Mouse (Mus musculus): ENCODE measurements at regions not wholly inside any gene's neighbourhood (a gene's known extent, or its start where the extent isn't known, plus 50 kb on each side); places are given as distances from the start of the nearest gene placed in this dataset.

DNA sequence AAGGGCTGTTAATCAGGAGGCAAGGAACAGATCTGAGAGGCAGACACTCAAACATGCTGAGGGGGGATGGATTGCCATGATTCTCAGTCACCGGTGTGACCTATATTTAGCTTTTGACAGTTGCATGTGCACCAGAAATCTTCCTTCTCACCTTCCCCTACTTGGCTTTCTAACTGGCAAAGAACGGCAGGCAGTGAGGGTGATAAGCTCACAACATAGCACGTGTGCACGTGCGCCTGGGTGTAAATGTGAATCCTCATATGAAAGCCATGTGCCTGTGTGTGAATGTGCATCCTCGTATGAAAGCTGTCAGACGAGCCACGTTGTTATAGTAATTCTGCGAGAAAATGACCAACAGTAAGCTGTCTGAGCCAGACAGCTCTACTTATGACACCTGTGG is 200.3 kb downstream of the Rap2a start:
- ATAC-seq (replicated peaks; ENCODE audit: low FRiP score), result no peak
- WGBS, result 86% methylated on average over 9 of the region's 9 CpGs

DNA sequence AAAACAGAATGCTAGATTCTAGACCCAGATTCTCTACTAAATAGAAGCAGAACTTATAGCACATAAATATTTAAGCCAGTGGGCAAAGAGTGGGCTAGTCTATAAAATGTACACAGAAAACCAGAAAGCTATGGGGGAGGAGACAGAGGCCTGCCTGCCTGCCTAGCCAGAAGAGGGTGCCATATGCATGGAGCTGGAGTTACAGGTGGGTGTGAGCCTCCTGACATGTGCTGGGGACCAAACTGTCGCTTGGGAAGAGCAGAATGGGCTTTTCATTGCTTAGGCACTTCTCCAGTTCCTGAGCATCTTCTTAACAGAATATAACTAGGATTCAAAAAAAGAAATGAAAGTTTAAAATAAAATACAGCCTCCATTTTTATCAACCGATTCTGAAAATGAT is 200.8 kb downstream of the Rap2a start:
- H3K4me2 ChIP-seq, result no peak overlapping the region
- H3K4me3 ChIP-seq (replicated peaks), result no peak overlapping the region
- H3K27me3 ChIP-seq, result no peaks in the 10 kb centered on the region
- H3K27ac ChIP-seq, result no peak overlapping the region
- H3K9ac ChIP-seq, result no peak overlapping the region
- no peaks in the 10 kb centered on the region for H3K36me3 ChIP-seq
- ATAC-seq (replicated peaks; ENCODE audit: low FRiP score), result no peak
- 69% methylated on average over 2 of the region's 2 CpGs for WGBS
- no peaks in the 10 kb centered on the region for H3K9me3 ChIP-seq (replicated peaks)
- no peaks in the 10 kb centered on the region for H3K4me1 ChIP-seq

More for the DNA sequence above, 200.3 kb downstream of the Rap2a start:
- H3K27me3 ChIP-seq, result no peaks in the 10 kb centered on the region
- no peak overlapping the region for H3K4me2 ChIP-seq
- H3K9me3 ChIP-seq (replicated peaks), result no peaks in the 10 kb centered on the region
- no peak overlapping the region for H3K9ac ChIP-seq
- no peaks in the 10 kb centered on the region for H3K4me1 ChIP-seq
- H3K27ac ChIP-seq, result no peak overlapping the region
- H3K4me3 ChIP-seq (replicated peaks), result no peak overlapping the region
- no peaks in the 10 kb centered on the region for H3K36me3 ChIP-seq

DNA sequence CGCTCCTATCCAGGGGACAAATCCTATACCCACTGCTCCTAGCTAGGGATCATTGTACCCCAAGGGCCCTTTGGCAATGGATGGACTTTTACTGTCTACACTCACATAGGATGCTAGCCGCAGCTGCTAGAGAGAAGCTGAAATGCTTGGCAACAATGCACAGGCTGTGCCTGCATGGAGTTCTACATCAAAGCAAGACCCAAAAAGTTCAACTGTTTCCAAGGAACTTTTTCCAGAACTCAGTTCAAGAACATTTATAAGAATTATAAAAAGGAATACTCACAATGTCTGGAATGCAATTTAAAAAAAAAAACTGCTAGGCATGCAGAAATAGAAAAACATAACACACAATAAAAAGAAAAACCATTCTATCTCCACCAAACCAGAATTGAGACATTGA is 202.0 kb downstream of the Rap2a start:
- WGBS, result 97% methylated on average over 2 of the region's 2 CpGs
- 0 out of 2 replicates have a peak overlapping the region, but pooled peaks have one; percentile 37 for H3K27ac ChIP-seq
- no peaks in the 10 kb centered on the region for H3K27me3 ChIP-seq
- no peak overlapping the region for H3K4me2 ChIP-seq
- no peak overlapping the region for H3K4me3 ChIP-seq (replicated peaks)
- no peaks in the 10 kb centered on the region for H3K36me3 ChIP-seq
- no peaks in the 10 kb centered on the region for H3K4me1 ChIP-seq
- H3K9ac ChIP-seq, result no peak overlapping the region
- ATAC-seq (replicated peaks; ENCODE audit: low FRiP score), result no peak
- no peaks in the 10 kb centered on the region for H3K9me3 ChIP-seq (replicated peaks)

DNA sequence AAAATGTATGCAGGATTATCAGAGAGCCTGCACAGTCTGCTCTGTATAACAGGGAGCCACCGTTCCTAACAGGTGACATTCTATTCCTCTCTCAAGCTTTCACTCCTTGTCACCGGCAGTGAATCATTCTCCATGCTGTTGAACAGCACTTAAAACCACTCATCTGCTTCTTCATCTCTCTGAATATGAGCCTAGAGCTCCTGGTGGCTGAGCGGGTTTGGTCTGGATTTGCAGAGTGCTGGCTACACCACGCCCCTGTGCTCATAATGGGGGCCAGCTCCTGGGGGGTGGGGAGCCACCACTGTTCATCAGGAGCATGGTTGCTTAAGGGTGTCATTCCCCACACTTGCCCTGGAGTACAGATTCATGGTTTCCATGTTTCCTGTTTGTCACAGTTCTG is 207.0 kb downstream of the Rap2a start:
- Histone ChIP-seq H3K27me3 (no peaks in the 10 kb centered on the region), H3K4me2 (no peak overlapping the region), H3K27ac (no peak overlapping the region), H3K4me1 (no peaks in the 10 kb centered on the region), H3K9me3 (replicated peaks) (no peaks in the 10 kb centered on the region), H3K4me3 (replicated peaks) (no peak overlapping the region), H3K9ac (no peak overlapping the region), H3K36me3 (no peaks in the 10 kb centered on the region)
- ATAC-seq (replicated peaks; ENCODE audit: low FRiP score), result no peak
- 46% methylated on average over 4 of the region's 4 CpGs for WGBS

DNA sequence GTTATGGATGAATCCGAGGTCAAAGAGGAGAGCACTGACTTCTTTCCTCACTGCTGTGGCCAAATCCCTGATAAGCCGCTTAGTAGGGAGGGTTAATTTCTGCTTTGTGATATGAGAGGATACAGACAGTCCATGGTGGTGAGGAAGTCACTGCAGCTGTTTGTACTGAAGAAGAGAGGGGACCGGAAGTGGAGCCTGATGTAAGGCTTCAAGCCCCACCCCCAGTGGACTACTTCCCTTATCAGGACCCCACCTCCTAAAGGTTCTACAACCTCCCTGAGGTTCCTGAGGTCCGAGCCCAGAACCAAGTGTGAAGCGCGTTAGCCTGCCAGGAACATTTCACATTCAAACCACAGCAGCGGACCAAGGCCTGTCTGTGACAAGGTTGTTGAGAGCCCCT is 207.6 kb downstream of the Rap2a start:
- ATAC-seq (replicated peaks; ENCODE audit: low FRiP score), result no peak
- WGBS, result 87% methylated on average over 7 of the region's 7 CpGs
- Histone ChIP-seq H3K9ac (no peak overlapping the region), H3K36me3 (no peaks in the 10 kb centered on the region), H3K9me3 (replicated peaks) (no peaks in the 10 kb centered on the region), H3K4me3 (replicated peaks) (no peak overlapping the region), H3K4me1 (no peaks in the 10 kb centered on the region), H3K27ac (no peak overlapping the region), H3K27me3 (no peaks in the 10 kb centered on the region), H3K4me2 (no peak overlapping the region)

DNA sequence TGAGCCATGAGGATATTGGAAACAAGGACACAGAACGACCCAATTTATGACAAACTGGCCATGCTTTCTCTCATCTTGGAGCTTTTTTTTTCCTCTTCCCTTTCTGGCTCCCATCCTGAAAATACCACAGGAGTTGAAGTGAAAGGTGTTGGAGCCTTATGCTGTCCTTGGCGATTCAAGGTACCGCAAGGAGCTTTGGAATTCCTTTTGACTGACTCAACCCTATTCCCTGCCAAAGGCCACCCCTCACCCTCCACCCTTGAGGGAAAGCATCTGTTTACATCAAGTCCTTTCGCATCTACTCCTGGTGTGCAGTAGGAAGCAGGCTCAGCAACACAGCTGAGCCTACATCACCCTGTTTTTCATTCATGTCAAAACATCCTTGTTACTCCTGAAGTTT is 208.5 kb downstream of the Rap2a start:
- H3K27me3 ChIP-seq, result no peaks in the 10 kb centered on the region
- WGBS, result 79% methylated on average over 4 of the region's 4 CpGs
- H3K9ac ChIP-seq, result no peak overlapping the region
- no peak overlapping the region for H3K4me3 ChIP-seq (replicated peaks)
- H3K4me2 ChIP-seq, result no peak overlapping the region
- no peaks in the 10 kb centered on the region for H3K9me3 ChIP-seq (replicated peaks)
- ATAC-seq (replicated peaks; ENCODE audit: low FRiP score), result no peak
- H3K27ac ChIP-seq, result no peak overlapping the region
- H3K4me1 ChIP-seq, result no peaks in the 10 kb centered on the region
- H3K36me3 ChIP-seq, result no peaks in the 10 kb centered on the region

DNA sequence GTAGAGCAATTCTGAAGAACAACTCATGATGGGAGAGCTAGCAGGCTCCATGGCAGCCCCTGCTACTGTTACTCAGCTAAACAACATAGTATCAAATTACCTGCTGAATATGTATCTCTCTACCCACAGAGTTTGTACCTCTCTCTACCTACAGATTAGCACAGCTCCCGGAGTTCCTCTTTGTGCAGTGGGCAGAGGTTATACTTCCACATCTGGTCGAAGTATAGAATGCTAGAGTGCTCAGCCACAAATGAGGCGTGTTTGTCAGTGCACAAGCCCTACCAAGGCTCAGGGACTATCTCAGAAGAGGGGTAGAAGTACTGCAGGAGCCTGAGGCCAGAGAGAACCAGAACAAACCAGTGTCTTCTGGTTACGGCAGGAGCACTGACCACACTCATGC is 211.6 kb upstream of the Ipo5 start:
- no peaks in the 10 kb centered on the region for H3K27me3 ChIP-seq
- no peak for ATAC-seq (replicated peaks; ENCODE audit: low FRiP score)
- no peak overlapping the region for H3K4me3 ChIP-seq (replicated peaks)
- H3K27ac ChIP-seq, result no peak overlapping the region
- peaks cover 4% of the 10 kb centered on the region; the same call in 1 of the 2 replicates for H3K4me1 ChIP-seq
- H3K9ac ChIP-seq, result no peak overlapping the region
- WGBS, result 75% methylated on average over 4 of the region's 4 CpGs
- H3K36me3 ChIP-seq, result no peaks in the 10 kb centered on the region
- no peak overlapping the region for H3K4me2 ChIP-seq
- no peaks in the 10 kb centered on the region for H3K9me3 ChIP-seq (replicated peaks)

DNA sequence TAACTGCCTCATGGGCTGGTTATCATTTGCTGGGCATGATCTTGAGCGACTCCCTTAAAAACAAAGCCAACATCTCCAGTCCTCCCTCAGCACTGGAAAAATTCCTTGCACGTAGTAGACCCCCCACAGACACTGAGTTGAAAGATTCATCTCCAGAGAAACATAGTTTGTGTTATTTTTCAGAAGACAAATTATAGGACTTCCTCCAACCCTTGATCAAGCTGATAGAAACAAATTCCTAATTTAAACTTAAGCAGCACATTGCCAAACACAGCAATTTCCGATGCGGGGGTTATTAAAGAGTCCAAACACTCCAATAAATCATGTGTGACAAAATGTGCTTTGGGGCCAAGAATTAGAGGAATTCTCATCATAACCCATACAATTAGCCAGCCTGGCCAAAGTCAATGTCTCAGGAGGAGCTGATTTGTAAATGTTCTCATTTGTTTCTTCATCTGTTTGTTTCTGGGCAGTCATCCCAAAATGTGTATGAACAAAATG is 205.7 kb upstream of the Ipo5 start:
- ATAC-seq (replicated peaks; ENCODE audit: low FRiP score), result peak; percentile 75
- H3K9ac ChIP-seq, result no peak overlapping the region
- 49% methylated on average over 4 of the region's 4 CpGs for WGBS

DNA sequence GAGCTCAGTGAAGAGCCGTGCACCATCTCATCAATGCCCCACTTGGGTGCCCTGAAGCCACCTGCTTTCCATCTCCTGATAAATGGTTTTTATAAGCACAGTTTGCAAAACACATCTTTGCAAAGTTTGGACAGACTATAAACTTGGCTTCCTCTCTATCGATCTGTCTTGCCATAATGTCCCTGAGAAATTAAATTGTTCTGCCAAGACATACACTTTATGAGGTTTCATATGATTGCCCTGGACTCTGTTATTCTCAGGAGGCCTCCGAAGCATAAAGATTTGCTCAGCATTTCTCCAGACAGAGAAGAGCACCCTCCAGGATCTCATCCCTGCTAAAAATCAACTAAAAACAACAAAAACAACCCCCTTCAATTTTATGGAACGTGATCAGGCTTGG is 200.2 kb upstream of the Ipo5 start:
- ATAC-seq (replicated peaks; ENCODE audit: low FRiP score), result no peak
- H3K4me1 ChIP-seq, result 0 out of 2 replicates have a peak, but pooled peaks cover 4% of the 10 kb centered on the region
- no peak overlapping the region for H3K4me2 ChIP-seq
- no peak overlapping the region for H3K27ac ChIP-seq
- whole genome bisulfite sequencing, result 70% methylated on average over 4 of the region's 4 CpGs
- H3K9ac ChIP-seq, result no peak overlapping the region
- H3K27me3 ChIP-seq, result no peaks in the 10 kb centered on the region
- H3K4me3 ChIP-seq (replicated peaks), result no peak overlapping the region
- no peaks in the 10 kb centered on the region for H3K36me3 ChIP-seq
- no peaks in the 10 kb centered on the region for H3K9me3 ChIP-seq (replicated peaks)

More for the DNA sequence above, 205.7 kb upstream of the Ipo5 start:
- Histone ChIP-seq H3K4me2 (no peak overlapping the region), H3K36me3 (no peaks in the 10 kb centered on the region), H3K27me3 (no peaks in the 10 kb centered on the region), H3K4me3 (replicated peaks) (no peak overlapping the region), H3K9me3 (replicated peaks) (no peaks in the 10 kb centered on the region), H3K4me1 (peaks cover 8% of the 10 kb centered on the region; the same call in 1 of the 2 replicates), H3K27ac (no peak overlapping the region)

DNA sequence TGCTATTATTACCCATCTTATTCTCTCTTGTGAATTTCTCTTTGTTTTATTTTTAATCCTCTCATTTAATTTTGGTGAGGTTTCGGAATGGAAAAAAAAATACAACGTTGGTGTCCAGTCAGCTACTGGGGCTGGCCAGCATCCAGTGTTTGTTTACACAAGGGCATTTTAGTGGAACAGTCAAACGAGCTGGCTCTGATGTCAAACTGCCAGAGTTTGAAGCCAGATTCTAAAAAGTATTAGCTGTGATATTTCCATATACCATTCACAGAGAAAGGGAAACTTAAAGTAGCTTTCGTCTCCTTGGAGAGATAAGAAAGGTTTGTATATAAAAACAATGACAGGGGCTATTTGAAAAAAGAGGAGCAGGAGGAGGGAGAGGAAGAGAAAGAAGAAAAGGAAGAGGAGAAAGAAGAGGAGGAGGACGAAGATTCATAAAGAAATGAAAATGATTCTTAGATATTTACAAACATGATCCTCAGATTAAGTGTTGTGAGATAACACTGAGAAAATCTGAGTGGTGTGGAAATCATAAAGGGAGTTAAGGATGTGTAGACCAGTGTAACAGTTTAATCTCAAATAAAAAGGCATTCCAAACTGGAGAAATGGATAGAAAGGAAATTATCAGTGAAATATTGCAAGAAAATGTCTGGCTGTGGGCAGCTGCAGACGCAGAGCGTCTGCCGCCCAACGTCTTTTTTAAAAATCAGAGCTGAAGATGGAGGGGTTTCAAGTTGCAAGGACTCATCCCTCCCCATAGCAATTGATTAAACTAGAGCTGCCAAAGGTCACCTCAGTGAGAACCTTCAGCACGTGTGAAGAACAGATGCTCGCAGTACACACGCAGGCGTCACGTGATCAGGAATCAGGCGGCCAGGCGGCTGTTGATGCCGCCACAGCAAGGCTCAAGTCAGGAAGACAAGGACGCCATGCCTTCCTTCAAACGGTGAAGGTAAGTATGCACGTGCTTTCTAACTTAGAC is 190.3 kb upstream of the Ipo5 start:
- H3K4me3 ChIP-seq (replicated peaks), result no peak overlapping the region
- H3K36me3 ChIP-seq, result no peaks in the 10 kb centered on the region
- no peaks in the 10 kb centered on the region for H3K27me3 ChIP-seq
- no peak overlapping the region for H3K4me2 ChIP-seq
- peak overlapping the region; percentile 37; the same call in 1 of the 2 replicates for H3K27ac ChIP-seq
- peaks cover 20% of the 10 kb centered on the region for H3K4me1 ChIP-seq
- WGBS, result 51% methylated on average over 20 of the region's 20 CpGs
- ATAC-seq (replicated peaks; ENCODE audit: low FRiP score), result no peak; the same call in 1 of the 2 replicates
- no peaks in the 10 kb centered on the region for H3K9me3 ChIP-seq (replicated peaks)
- no peak overlapping the region for H3K9ac ChIP-seq

DNA sequence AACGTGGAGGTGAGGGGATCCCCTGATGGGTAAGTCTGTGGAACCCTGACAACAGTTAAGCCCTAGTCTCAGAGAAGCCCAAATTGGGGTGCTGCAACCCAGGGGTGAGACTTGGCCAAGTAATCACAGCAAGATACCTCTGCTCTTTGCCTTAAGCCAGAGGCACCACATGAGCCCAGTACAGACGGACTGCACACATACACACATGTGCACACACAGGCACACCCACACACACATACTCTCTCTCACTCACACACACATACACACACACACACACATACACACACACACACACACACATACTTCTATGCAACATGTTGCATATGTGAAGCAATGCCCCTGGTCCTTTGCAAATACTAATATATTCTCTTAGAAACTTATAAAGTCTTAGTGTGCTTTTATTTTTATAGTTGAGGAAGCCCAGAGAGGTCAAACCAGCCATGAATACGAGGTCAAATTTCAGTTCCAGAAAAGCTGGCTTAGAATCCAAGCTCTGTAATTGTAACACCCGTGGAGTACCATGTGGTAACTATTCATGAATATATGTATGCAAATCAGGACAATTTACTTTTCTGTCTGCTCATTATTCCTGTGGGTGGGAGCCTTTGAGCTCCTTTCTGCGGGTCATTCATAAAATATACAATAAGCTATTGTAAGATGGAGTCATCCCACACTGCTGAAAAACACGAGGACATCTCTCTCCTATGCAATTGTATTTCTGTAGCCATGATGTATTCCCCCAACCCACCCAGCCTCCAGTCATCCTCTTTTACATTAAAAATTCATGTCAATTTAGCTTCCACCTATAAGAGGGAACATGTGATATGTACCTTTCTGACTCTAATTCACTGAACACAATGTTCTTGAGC is 189.2 kb upstream of the Ipo5 start:
- Histone ChIP-seq H3K9ac (no peak overlapping the region), H3K4me1 (peaks cover 20% of the 10 kb centered on the region), H3K27ac (0 out of 2 replicates have a peak overlapping the region, but pooled peaks have one; percentile 41), H3K9me3 (replicated peaks) (no peaks in the 10 kb centered on the region), H3K4me3 (replicated peaks) (no peak overlapping the region), H3K4me2 (no peak overlapping the region), H3K36me3 (no peaks in the 10 kb centered on the region), H3K27me3 (no peaks in the 10 kb centered on the region)
- ATAC-seq (replicated peaks; ENCODE audit: low FRiP score), result no peak
- 75% methylated on average over 6 of the region's 6 CpGs for WGBS

All from kidney, embryonic 15.5 days (tissue).